Mouse (Mus musculus) lung, embryonic 14.5 days (tissue): ENCODE results near the gene Glra4. TPM values are rescaled to one million over a fixed set of nuclear protein-coding genes. Genes with fewer than 3 reads are reported as not detected.
"Not testable (repeated sequence)": the region's sequence is repeated elsewhere in the genome, so short reads cannot be mapped to it uniquely, and the experiment has no call there.

ENCODE experiments used
- ATAC-seq: fragments of 200-750 bp; cut with Nextera tagmentation; 2 replicates; pipeline ENCODE4 v1.8.0; 2017; ENCODE audit warnings: mild to moderate bottlenecking, moderate TSS enrichment, moderate library complexity; ENCODE audit not compliant: insufficient read depth
- DNase-seq: peaks from one replicate; pipeline ENCODE4 v3.0.0-alpha.2; 2015
- H3K27ac ChIP-seq: fragments of 300-500 bp; sonication (generic); 2 replicates; pipeline ENCODE4 v1.5.1; 2014; ENCODE audit warnings: low read depth, mild to moderate bottlenecking, moderate library complexity
- H3K27me3 ChIP-seq: fragments of 300-500 bp; sonication (generic); 2 replicates; pipeline ENCODE4 v1.6.1; 2014; ENCODE audit warnings: low read length, control low read depth; ENCODE audit not compliant: insufficient read depth
- H3K36me3 ChIP-seq: fragments of 300-500 bp; sonication (generic); 2 replicates; pipeline ENCODE4 v1.6.1; 2014; ENCODE audit warnings: control low read depth; ENCODE audit not compliant: insufficient read depth
- H3K4me1 ChIP-seq: fragments of 300-500 bp; sonication (generic); 2 replicates; pipeline ENCODE4 v1.6.1; 2014; ENCODE audit warnings: antibody characterized with exemption, control low read depth; ENCODE audit not compliant: insufficient read depth
- H3K4me2 ChIP-seq: fragments of 300-500 bp; sonication (generic); 2 replicates; pipeline ENCODE4 v1.6.1; 2014; ENCODE audit warnings: mild to moderate bottlenecking
- H3K4me3 ChIP-seq: fragments of 300-500 bp; sonication (generic); 2 replicates; pipeline ENCODE4 v1.5.1; 2014; ENCODE audit warnings: low read depth, low read length
- H3K9ac ChIP-seq: fragments of 300-500 bp; sonication (generic); 2 replicates; pipeline ENCODE4 v1.6.1; 2014
- H3K9me3 ChIP-seq: fragments of 300-500 bp; sonication (generic); 2 replicates; pipeline ENCODE4 v1.6.1; 2016; ENCODE audit warnings: low read depth, low read length, control low read depth
- CTCF ChIP-seq: IDR thresholded peaks from 2 replicates; pipeline ENCODE4 v1.5.1; 2016; ENCODE audit warnings: antibody characterized with exemption, low read depth
- WGBS: fragments of 180-500 bp; shearing (Covaris S2); extraction: QIAGEN DNeasy Blood & Tissue Kit; methylation state at CpG from one replicate; pipeline ENCODE4 v1.1.7; 2014; 5-methylcytosine and 5-hydroxymethylcytosine counted together
- polyA plus RNA-seq: library from polyadenylated mRNA; unstranded; fragments of >200 nt; fragmentation: Nextera tagmentation; extraction: Ambion mirVana; gene quantifications from 2 replicates; pipeline ENCODE4 v1.2.1, GENCODE M21; 2014

Glra4 gene
- polyA plus RNA-seq, 1 experiment from 2014 or later = 0.13 TPM

DNA sequence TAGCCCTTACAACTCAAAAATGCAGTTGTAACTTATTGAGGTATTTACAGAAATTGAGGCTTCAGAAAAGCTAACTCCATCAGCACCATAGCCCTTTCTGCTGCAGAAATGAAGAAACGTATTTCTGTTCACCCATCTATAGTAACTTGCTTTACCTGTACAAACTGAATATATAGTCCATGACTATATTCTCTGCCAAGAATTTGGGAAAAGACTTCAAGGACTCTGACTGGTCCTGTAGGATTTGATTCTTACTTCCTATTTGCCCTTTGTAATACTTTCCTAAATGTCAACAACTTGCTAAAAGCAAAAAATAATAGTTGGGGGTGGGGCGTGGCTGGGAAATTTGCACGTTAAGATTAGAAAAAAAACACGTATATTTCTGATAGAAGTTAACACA lies 47.9 kb downstream of the Glra4 start:
- Histone ChIP-seq H3K27me3 (no peaks in the 10 kb centered on the region), H3K4me3 (no peak overlapping the region), H3K9me3 (no peaks in the 10 kb centered on the region), H3K4me2 (no peak overlapping the region), H3K9ac (no peak overlapping the region), H3K4me1 (no peaks in the 10 kb centered on the region), H3K36me3 (peaks cover 28% of the 10 kb centered on the region), H3K27ac (no peak overlapping the region)
- WGBS = 83% methylated on average over 4 of the region's 4 CpGs
- ATAC-seq (no peak), DNase-seq (no peak)
- TF ChIP-seq CTCF = no peak

DNA sequence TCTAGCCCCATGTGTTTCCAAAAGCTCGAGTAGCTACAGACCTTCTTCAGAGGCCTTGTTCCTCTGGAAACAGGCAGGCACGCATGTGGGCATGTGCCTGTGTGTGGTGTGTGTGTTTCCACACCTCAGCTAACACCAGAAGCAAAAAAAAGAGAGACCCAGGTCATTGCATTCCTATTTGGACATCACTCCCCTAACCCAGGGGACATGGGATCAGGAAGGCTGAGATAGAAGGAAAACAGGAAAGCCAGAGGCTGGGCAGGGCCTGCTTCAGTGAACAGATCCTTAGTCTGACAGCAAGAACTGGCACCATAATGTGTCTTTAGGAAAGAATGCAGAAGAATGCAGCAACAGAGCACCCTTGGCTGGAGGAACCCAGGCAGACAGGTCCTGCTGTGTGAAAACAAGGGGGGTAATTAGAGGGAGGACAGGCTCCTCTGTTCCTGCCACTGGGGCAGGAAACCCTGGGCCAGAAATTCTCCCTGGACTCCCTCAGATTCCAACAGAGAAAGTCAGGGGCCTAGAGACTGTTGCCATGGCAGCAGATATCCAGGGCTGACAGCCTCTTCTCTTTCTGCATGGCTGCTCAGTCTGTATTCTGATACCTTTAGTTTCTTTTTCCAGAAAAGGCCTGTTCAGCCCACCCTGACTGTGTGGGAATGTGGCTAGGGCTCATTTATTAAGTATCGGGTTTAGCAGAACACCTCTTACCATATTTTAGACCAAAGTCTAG lies 65.0 kb downstream of the Glra4 start:
- not testable (repeated sequence) for H3K9ac ChIP-seq, H3K36me3 ChIP-seq, H3K27ac ChIP-seq, ATAC-seq, H3K4me2 ChIP-seq, DNase-seq, H3K4me3 ChIP-seq, H3K9me3 ChIP-seq, H3K27me3 ChIP-seq, H3K4me1 ChIP-seq
- WGBS = 41% methylated on average over 3 of the region's 3 CpGs

DNA sequence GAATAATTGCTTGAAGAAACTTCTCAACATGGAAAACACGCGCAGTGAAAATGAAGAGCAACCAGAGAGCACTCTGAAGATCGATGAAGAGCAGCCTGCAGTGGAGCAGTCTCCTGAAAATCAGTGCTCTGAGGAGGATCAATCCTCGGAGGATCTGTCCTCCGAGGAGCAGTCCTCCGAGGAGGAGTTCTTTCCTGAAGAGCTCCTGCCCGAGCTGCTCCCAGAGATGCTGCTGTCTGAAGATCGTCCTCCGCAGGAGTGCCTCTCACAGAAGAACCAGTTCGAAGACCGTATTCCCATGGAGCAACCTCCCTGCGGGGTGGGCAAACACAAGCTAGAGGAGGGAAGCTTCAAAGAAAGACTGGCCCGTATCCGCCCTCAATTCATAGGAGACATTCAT lies 71.2 kb downstream of the Glra4 start:
- Histone ChIP-seq H3K9me3 (no peaks in the 10 kb centered on the region), H3K27ac (peak overlapping the region; percentile 65; the same call in 1 of the 2 replicates), H3K27me3 (no peaks in the 10 kb centered on the region), H3K36me3 (no peaks in the 10 kb centered on the region), H3K4me1 (no peaks in the 10 kb centered on the region), H3K4me3 (peak overlapping the region; percentile 47), H3K4me2 (peak overlapping the region; percentile 62), H3K9ac (peak overlapping the region; percentile 65)
- peak; percentile 22; the same call in 1 of the 2 replicates for ATAC-seq
- no peak for TF ChIP-seq CTCF
- WGBS = 23% methylated on average over 14 of the region's 14 CpGs
- peak; percentile 10 for DNase-seq

DNA sequence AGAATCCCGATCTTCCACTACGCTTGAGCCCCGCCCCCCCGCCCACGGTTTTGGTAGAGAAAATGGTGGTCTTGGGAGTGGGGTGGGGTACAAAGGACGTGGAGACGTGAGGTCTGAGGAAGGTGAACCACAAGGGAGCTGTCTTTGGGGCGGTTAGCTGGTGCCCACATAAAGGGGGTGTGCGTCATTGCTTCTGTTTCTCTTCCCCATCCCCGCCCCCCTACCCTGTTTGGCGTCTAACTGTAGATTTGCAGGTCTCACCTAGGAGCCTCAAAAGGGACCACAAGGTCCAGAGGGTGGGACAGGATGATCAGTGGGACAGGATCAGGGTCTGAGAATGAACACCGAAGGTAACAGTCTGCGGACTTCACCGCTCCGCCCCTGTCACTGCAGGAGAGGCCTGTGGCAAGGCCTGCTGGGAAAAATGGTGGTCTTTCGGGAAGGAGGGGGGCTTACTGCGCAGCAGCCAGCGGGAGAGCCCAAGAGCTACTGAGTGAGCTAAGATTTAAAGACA lies 71.7 kb downstream of the Glra4 start:
- H3K4me1 ChIP-seq = no peaks in the 10 kb centered on the region
- 11% methylated on average over 18 of the region's 18 CpGs for WGBS
- ATAC-seq (peak; percentile 90), DNase-seq (peak; percentile 71)
- peak overlapping the region; percentile 47 for H3K4me3 ChIP-seq
- no peaks in the 10 kb centered on the region for H3K36me3 ChIP-seq
- H3K27ac ChIP-seq = peak overlapping the region; percentile 65
- H3K9ac ChIP-seq = peak overlapping the region; percentile 65
- TF ChIP-seq CTCF = no peak
- H3K27me3 ChIP-seq = no peaks in the 10 kb centered on the region
- peak overlapping the region; percentile 62 for H3K4me2 ChIP-seq
- no peaks in the 10 kb centered on the region for H3K9me3 ChIP-seq

Other genes starting within 250 kb of the Glra4 start
- gene Kir3dl2, start 236.1 kb downstream of the Glra4 start, polyA plus RNA-seq = not detected in 2 replicates
- 5.5 and 6.5 TPM in 2 replicates for gene Tceal3, start 189.3 kb downstream of the Glra4 start, polyA plus RNA-seq
- gene Tceal1, start 72.2 kb downstream of the Glra4 start, polyA plus RNA-seq = 10.3 and 10.4 TPM in 2 replicates
- 572 and 614 TPM in 2 replicates for gene Morf4l2, start 36.5 kb downstream of the Glra4 start, polyA plus RNA-seq
- gene Plp1, start 42.5 kb upstream of the Glra4 start, polyA plus RNA-seq = 2.0 and 2.3 TPM in 2 replicates
- 0.04 and 0.16 TPM in 2 replicates for gene Rab9b, start 88.6 kb upstream of the Glra4 start, polyA plus RNA-seq
- not detected in 2 replicates for gene H2bfm, start 147.2 kb upstream of the Glra4 start, polyA plus RNA-seq
- 27.6 and 44.5 TPM in 2 replicates for gene Tmsb15b2, start 195.4 kb upstream of the Glra4 start, polyA plus RNA-seq
- gene Tmsb15l, start 196.7 kb upstream of the Glra4 start, polyA plus RNA-seq = 1.6 and 3.4 TPM in 2 replicates
- gene Tmsb15b1, start 196.7 kb upstream of the Glra4 start, polyA plus RNA-seq = 22.3 and 24.4 TPM in 2 replicates
- gene Zcchc18, start 213.0 kb upstream of the Glra4 start, polyA plus RNA-seq = 13.4 and 15.6 TPM in 2 replicates